Mouse (Mus musculus) CH12.LX (cell line): ENCODE results near the gene Zbtb20.

ENCODE experiments used
- BHLHE40 ChIP-seq: IDR thresholded peaks from 2 replicates; pipeline ENCODE4 v1.6.1; 2011; ENCODE audit warnings: mild to moderate bottlenecking, low read depth, low read length, improper control_type of control experiment
- CHD1 ChIP-seq: IDR thresholded peaks from 2 replicates; pipeline ENCODE4 v1.6.1; 2012; ENCODE audit warnings: low read depth, low read length, improper control_type of control experiment, inconsistent platforms
- CHD2 ChIP-seq: IDR thresholded peaks from 2 replicates; pipeline ENCODE4 v1.6.1; 2011; ENCODE audit warnings: low read length, improper control_type of control experiment
- CTCF ChIP-seq, 2 experiments: IDR thresholded peaks in 1 of 2; conservative IDR thresholded peaks in 1 of 2; 2 replicates each; pipeline ENCODE4 v1.5.1; 2011 to 2012; ENCODE audit warnings: low read depth in 2 of 2, low read length in 2 of 2, improper control_type of control experiment in 1 of 2, inconsistent platforms in 1 of 2, mild to moderate bottlenecking in 1 of 2, moderate library complexity in 1 of 2
- EP300 ChIP-seq: IDR thresholded peaks from 2 replicates; pipeline ENCODE4 v1.6.1; 2011; ENCODE audit warnings: low read length, improper control_type of control experiment
- MAFK ChIP-seq: IDR thresholded peaks from 2 replicates; pipeline ENCODE4 v1.6.1; 2011; ENCODE audit warnings: low read length, improper control_type of control experiment; ENCODE audit not compliant: insufficient replicate concordance
- MAX ChIP-seq: IDR thresholded peaks from 2 replicates; pipeline ENCODE4 v1.6.1; 2011; ENCODE audit warnings: low read length, improper control_type of control experiment
- MXI1 ChIP-seq: IDR thresholded peaks from 2 replicates; pipeline ENCODE4 v1.6.1; 2011; ENCODE audit warnings: mild to moderate bottlenecking, low read depth, low read length, improper control_type of control experiment
- POLR2A ChIP-seq: IDR thresholded peaks from 2 replicates; pipeline ENCODE4 v1.6.1; 2011; ENCODE audit warnings: low read depth, mild to moderate bottlenecking, improper control_type of control experiment, low read length
- TCF12 ChIP-seq: IDR thresholded peaks from 2 replicates; pipeline ENCODE4 v1.6.1; 2014; ENCODE audit warnings: low read depth, mild to moderate bottlenecking, inconsistent platforms, low read length, improper control_type of control experiment
- UBTF ChIP-seq: IDR thresholded peaks from 2 replicates; pipeline ENCODE4 v1.6.1; 2012; ENCODE audit warnings: low read depth, mild to moderate bottlenecking, inconsistent platforms, low read length, improper control_type of control experiment, moderate library complexity
- USF1 ChIP-seq: IDR thresholded peaks from 2 replicates; pipeline ENCODE4 v1.6.1; 2014; ENCODE audit warnings: low read depth, mild to moderate bottlenecking, inconsistent platforms, low read length, improper control_type of control experiment
- ZNF384 ChIP-seq: IDR thresholded peaks from 2 replicates; pipeline ENCODE4 v1.6.1; 2012; ENCODE audit warnings: low read depth, low read length, improper control_type of control experiment, inconsistent platforms

GRCm38 (mm10) chr16:43181038-43181437 is 305.4 kb downstream of the Zbtb20 start:
- no peak for TF ChIP-seq MAX
- no peak for TF ChIP-seq CTCF (conservative IDR thresholded peaks at IDR 0.05 in 1 of 2, IDR thresholded peaks at IDR 0.05 in 1 of 2; ENCODE audit: low read depth in 2 of 2, low read length in 2 of 2)
- no peak for TF ChIP-seq POLR2A
- no peak for TF ChIP-seq USF1
- TF ChIP-seq EP300: no peak
- TF ChIP-seq CHD2: no peak
- TF ChIP-seq UBTF: no peak
- TF ChIP-seq MXI1: no peak
- TF ChIP-seq TCF12: no peak
- no peak for TF ChIP-seq CHD1
- no peak for TF ChIP-seq BHLHE40
- no peak for TF ChIP-seq ZNF384
- TF ChIP-seq MAFK: no peak
